Mouse (Mus musculus) left cerebral cortex, adult 11 months (tissue): ENCODE measurements around the gene Sox6.
"Not testable (repeated sequence)": the region's sequence is repeated elsewhere in the genome, so short reads cannot be mapped to it uniquely, and the experiment has no call there.

Experiments used
- DNase-seq: peaks from one replicate; pipeline ENCODE4 v3.0.0; 2022; ENCODE audit warnings: low spot score

Gene Sox6

GRCm38 (mm10) chr7:115663399-115663798 is 375.2 kb downstream of the Sox6 start:
- DNase-seq = no peak

GRCm38 (mm10) chr7:115662121-115662520 is 376.5 kb downstream of the Sox6 start:
- no peak for DNase-seq

- no peak for DNase-seq
Measured at GRCm38 (mm10) chr7:115646696-115647095, 391.9 kb downstream of the Sox6 start.

- DNase-seq = no peak
Measured at GRCm38 (mm10) chr7:115645971-115646447, 392.6 kb downstream of the Sox6 start.

- DNase-seq = no peak
Measured at GRCm38 (mm10) chr7:115645272-115645970, 393.2 kb downstream of the Sox6 start.

- no peak for DNase-seq
Measured at GRCm38 (mm10) chr7:115630691-115631090, 407.9 kb downstream of the Sox6 start.

- DNase-seq = no peak
Measured at GRCm38 (mm10) chr7:115630287-115630686, 408.3 kb downstream of the Sox6 start.

- DNase-seq = no peak
Measured at GRCm38 (mm10) chr7:115628766-115629165, 409.8 kb downstream of the Sox6 start.

- DNase-seq = no peak
Measured at GRCm38 (mm10) chr7:115625956-115626355, 412.6 kb downstream of the Sox6 start.

GRCm38 (mm10) chr7:115624907-115625552 is 413.6 kb downstream of the Sox6 start:
- no peak for DNase-seq

GRCm38 (mm10) chr7:115624451-115624850 is 414.1 kb downstream of the Sox6 start:
- no peak for DNase-seq

GRCm38 (mm10) chr7:115615697-115616237 is 422.8 kb downstream of the Sox6 start:
- no peak for DNase-seq

GRCm38 (mm10) chr7:115607485-115607884 is 431.1 kb downstream of the Sox6 start:
- no peak for DNase-seq

GRCm38 (mm10) chr7:115606125-115606524 is 432.5 kb downstream of the Sox6 start:
- DNase-seq = not testable (repeated sequence)

- DNase-seq = no peak
Measured at GRCm38 (mm10) chr7:115604883-115605282, 433.7 kb downstream of the Sox6 start.

- peak; percentile 3 for DNase-seq
Measured at GRCm38 (mm10) chr7:115597376-115597775, 441.2 kb downstream of the Sox6 start.

- no peak for DNase-seq
Measured at GRCm38 (mm10) chr7:115580461-115580860, 458.1 kb downstream of the Sox6 start.

GRCm38 (mm10) chr7:115579826-115580225 is 458.8 kb downstream of the Sox6 start:
- no peak for DNase-seq

- DNase-seq = no peak
Measured at GRCm38 (mm10) chr7:115576387-115576786, 462.2 kb downstream of the Sox6 start.

GRCm38 (mm10) chr7:115574834-115575233 is 463.8 kb downstream of the Sox6 start:
- DNase-seq = no peak

GRCm38 (mm10) chr7:115568821-115569240 is 469.8 kb downstream of the Sox6 start:
- DNase-seq = no peak

- DNase-seq = no peak
Measured at GRCm38 (mm10) chr7:115568301-115568700, 470.3 kb downstream of the Sox6 start.

GRCm38 (mm10) chr7:115566818-115567217 is 471.8 kb downstream of the Sox6 start:
- no peak for DNase-seq
